Mouse (Mus musculus): ENCODE measurements around the gene Lrp2bp. TPM values are rescaled to one million over a fixed set of nuclear protein-coding genes. Genes with fewer than 3 reads are reported as not detected.

The Lrp2bp gene
- polyA plus RNA-seq, 1 experiment from 2014 or later: 0.15 TPM

DNA sequence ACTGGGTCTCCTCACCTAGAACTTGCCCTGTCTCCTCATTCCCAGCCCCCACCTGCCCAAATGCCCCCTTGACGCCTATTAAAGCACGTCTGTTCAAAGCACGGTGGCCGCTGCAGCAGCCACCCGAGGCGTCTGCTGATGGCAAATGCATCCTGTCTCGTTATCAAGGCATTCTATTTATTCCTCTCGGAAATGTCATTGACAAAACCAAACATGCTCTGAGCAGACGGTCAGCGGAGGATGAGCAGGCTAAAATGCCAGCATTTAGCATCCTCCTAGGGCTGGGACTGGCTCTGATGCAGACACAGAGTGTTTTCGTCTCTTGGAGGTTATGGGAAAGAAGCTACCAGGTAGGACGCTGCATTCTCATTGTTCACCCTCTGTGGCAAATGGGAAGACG is 41.2 kb downstream of the Lrp2bp start:
- Histone ChIP-seq H3K9ac (ENCODE audit: low read length) (no peak overlapping the region), H3K27ac (replicated peaks) (no peak overlapping the region), H3K4me1 (replicated peaks; ENCODE audit: control insufficient read depth, insufficient read depth) (no peaks in the 10 kb centered on the region), H3K9me3 (ENCODE audit: control insufficient read depth, low read length) (no peaks in the 10 kb centered on the region), H3K36me3 (ENCODE audit: control insufficient read depth, insufficient read depth, low read length) (no peaks in the 10 kb centered on the region), H3K4me2 (replicated peaks; ENCODE audit: low read depth) (no peak overlapping the region), H3K4me3 (ENCODE audit: low read depth, low read length) (no peak overlapping the region), H3K27me3 (ENCODE audit: control insufficient read depth, insufficient read depth, low read length) (no peaks in the 10 kb centered on the region)
- TF ChIP-seq EP300 (optimal IDR thresholded peaks at IDR 0.05) (no peak), CTCF (IDR thresholded peaks at IDR 0.05; ENCODE audit: low read depth) (no peak)
- WGBS: 78% methylated on average over 13 of the region's 13 CpGs
- DNase-seq (ENCODE audit: low spot score) (no peak), ATAC-seq (ENCODE audit: low FRiP score, low TSS enrichment) (no peak)

DNA sequence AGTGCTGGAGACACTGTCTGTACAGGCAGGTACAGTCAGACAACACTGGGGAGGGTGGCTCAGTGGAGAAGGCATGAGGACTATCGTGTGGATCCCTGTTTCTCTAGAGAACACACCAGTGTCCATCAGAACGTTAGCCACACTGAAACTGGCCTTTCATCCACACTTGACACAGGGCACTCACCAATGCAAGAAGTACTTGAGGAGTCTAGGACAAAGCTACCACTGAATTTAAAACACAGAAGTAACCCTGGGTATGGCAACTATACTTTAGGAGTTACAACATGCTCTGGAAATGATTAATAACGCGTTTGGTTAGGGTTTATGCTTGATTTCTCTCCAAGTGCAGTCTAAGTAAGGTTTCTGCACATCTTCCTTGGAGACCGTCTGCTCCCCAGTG is 73.7 kb downstream of the Lrp2bp start:
- H3K36me3 ChIP-seq (ENCODE audit: control insufficient read depth, insufficient read depth, low read length): no peaks in the 10 kb centered on the region
- H3K27ac ChIP-seq (replicated peaks): no peak overlapping the region
- H3K27me3 ChIP-seq (ENCODE audit: control insufficient read depth, insufficient read depth, low read length): no peaks in the 10 kb centered on the region
- no peaks in the 10 kb centered on the region for H3K4me1 ChIP-seq (replicated peaks; ENCODE audit: control insufficient read depth, insufficient read depth)
- no peak for TF ChIP-seq EP300 (optimal IDR thresholded peaks at IDR 0.05)
- TF ChIP-seq CTCF (IDR thresholded peaks at IDR 0.05; ENCODE audit: low read depth): no peak
- no peak overlapping the region for H3K4me3 ChIP-seq (ENCODE audit: low read depth, low read length)
- ATAC-seq (ENCODE audit: low FRiP score, low TSS enrichment) (no peak), DNase-seq (ENCODE audit: low spot score) (no peak)
- no peak overlapping the region for H3K9ac ChIP-seq (ENCODE audit: low read length)
- H3K9me3 ChIP-seq (ENCODE audit: control insufficient read depth, low read length): no peaks in the 10 kb centered on the region
- WGBS: 86% methylated on average over 5 of the region's 5 CpGs
- H3K4me2 ChIP-seq (replicated peaks; ENCODE audit: low read depth): no peak overlapping the region

DNA sequence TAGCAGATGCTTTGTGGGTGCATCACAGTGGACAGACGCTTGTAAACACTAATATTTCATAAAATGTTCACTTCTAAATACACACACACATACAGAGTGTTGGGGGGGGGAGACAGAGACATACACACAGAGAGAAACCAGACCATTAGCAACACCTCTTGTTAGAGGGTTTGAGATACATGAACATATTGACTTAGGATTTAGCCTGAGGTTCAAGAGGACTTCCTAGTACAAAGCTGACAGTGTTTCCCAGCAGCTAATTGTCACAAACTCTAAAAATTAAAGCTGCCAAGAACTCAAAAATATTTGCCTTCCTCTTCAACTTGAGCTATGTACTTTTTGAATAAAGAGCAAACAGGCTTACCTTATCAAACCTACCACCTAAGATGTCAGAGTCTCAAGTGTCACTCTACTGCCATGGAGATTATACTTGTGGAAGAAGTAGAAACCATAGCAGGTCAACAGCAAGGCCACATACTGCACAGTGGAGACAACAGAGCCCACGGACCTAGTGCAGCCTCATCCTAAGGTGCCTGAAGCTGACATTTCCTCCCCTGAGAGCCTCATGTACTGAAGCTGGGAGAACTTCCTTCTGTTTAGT is 74.5 kb downstream of the Lrp2bp start:
- H3K27ac ChIP-seq (replicated peaks): no peak overlapping the region
- no peaks in the 10 kb centered on the region for H3K36me3 ChIP-seq (ENCODE audit: control insufficient read depth, insufficient read depth, low read length)
- no peaks in the 10 kb centered on the region for H3K9me3 ChIP-seq (ENCODE audit: control insufficient read depth, low read length)
- ATAC-seq (ENCODE audit: low FRiP score, low TSS enrichment): no peak
- WGBS: 53% methylated on average over 2 of the region's 2 CpGs
- no peak overlapping the region for H3K9ac ChIP-seq (ENCODE audit: low read length)
- no peak overlapping the region for H3K4me3 ChIP-seq (ENCODE audit: low read depth, low read length)
- no peaks in the 10 kb centered on the region for H3K4me1 ChIP-seq (replicated peaks; ENCODE audit: control insufficient read depth, insufficient read depth)
- no peak overlapping the region for H3K4me2 ChIP-seq (replicated peaks; ENCODE audit: low read depth)
- TF ChIP-seq EP300 (optimal IDR thresholded peaks at IDR 0.05): no peak
- no peak for TF ChIP-seq CTCF (IDR thresholded peaks at IDR 0.05; ENCODE audit: low read depth)
- H3K27me3 ChIP-seq (ENCODE audit: control insufficient read depth, insufficient read depth, low read length): no peaks in the 10 kb centered on the region
- no peak for DNase-seq (ENCODE audit: low spot score)

DNA sequence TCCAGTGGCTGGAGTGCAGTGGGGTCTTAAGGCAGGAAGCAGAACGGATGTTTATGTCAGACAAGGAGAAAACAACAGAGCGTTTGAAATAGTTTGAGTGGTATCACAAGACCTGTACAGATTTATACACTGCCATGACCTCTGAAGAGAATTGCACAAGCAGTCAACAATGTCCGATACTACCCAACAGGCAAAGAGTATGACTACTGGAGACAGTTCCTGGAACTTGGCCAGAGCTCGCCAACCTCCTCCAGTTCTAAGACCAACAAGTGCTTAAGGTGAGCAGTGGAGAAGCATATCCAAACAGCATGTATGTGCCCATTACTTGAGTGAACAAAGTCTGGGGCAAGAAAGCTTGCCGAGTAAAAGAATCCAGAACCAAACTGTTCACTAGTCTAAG is 76.1 kb downstream of the Lrp2bp start:
- H3K4me1 ChIP-seq (replicated peaks; ENCODE audit: control insufficient read depth, insufficient read depth): no peaks in the 10 kb centered on the region
- ATAC-seq (ENCODE audit: low FRiP score, low TSS enrichment) (no peak), DNase-seq (ENCODE audit: low spot score) (no peak)
- no peaks in the 10 kb centered on the region for H3K27me3 ChIP-seq (ENCODE audit: control insufficient read depth, insufficient read depth, low read length)
- H3K9ac ChIP-seq (ENCODE audit: low read length): no peak overlapping the region
- H3K4me2 ChIP-seq (replicated peaks; ENCODE audit: low read depth): no peak overlapping the region
- no peaks in the 10 kb centered on the region for H3K36me3 ChIP-seq (ENCODE audit: control insufficient read depth, insufficient read depth, low read length)
- no peak overlapping the region for H3K27ac ChIP-seq (replicated peaks)
- WGBS: 88% methylated on average over 5 of the region's 5 CpGs
- TF ChIP-seq EP300 (optimal IDR thresholded peaks at IDR 0.05): no peak
- no peak for TF ChIP-seq CTCF (IDR thresholded peaks at IDR 0.05; ENCODE audit: low read depth)
- no peak overlapping the region for H3K4me3 ChIP-seq (ENCODE audit: low read depth, low read length)
- no peaks in the 10 kb centered on the region for H3K9me3 ChIP-seq (ENCODE audit: control insufficient read depth, low read length)

DNA sequence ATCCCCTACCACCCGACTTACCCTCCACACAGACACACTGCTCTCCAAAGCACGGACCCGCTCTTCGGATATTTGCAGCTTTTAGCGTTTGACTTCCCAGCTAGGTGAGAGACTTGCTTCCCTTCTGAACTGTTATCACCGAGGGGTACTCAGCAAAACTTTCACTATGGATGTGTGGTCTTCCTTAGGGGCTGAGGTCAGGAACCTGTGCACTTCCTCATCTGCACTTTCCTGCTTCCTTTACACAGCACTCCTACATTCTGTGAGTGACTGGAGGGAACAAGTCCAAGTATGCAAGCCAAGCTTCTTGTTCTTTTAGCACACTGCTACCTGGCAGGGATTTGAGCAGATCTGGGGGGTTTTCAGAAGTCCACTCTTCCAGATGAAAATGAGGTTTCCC is 79.8 kb downstream of the Lrp2bp start:
- TF ChIP-seq EP300 (optimal IDR thresholded peaks at IDR 0.05): no peak
- no peak for TF ChIP-seq CTCF (IDR thresholded peaks at IDR 0.05; ENCODE audit: low read depth)
- Histone ChIP-seq H3K27ac (replicated peaks) (no peak overlapping the region), H3K27me3 (ENCODE audit: control insufficient read depth, insufficient read depth, low read length) (no peaks in the 10 kb centered on the region), H3K9me3 (ENCODE audit: control insufficient read depth, low read length) (no peaks in the 10 kb centered on the region), H3K4me2 (replicated peaks; ENCODE audit: low read depth) (no peak overlapping the region), H3K36me3 (ENCODE audit: control insufficient read depth, insufficient read depth, low read length) (no peaks in the 10 kb centered on the region), H3K4me1 (replicated peaks; ENCODE audit: control insufficient read depth, insufficient read depth) (no peaks in the 10 kb centered on the region), H3K4me3 (ENCODE audit: low read depth, low read length) (no peak overlapping the region), H3K9ac (ENCODE audit: low read length) (no peak overlapping the region)
- 69% methylated on average over 6 of the region's 6 CpGs for WGBS
- DNase-seq (ENCODE audit: low spot score) (no peak), ATAC-seq (ENCODE audit: low FRiP score, low TSS enrichment) (no peak)

Other genes with a start within 250 kb of the Lrp2bp start
- 253 and 256 TPM in 2 replicates for gene Pdlim3, start 113.8 kb upstream of the Lrp2bp start, polyA plus RNA-seq (2015; fragmentation: Nextera tagmentation; extraction: Ambion mirVana)
- 0.11 TPM in 1 of 2 replicates, not detected in the other for gene Ccdc110, start 64.7 kb upstream of the Lrp2bp start, polyA plus RNA-seq (2015; fragmentation: Nextera tagmentation; extraction: Ambion mirVana)
- gene 1700029J07Rik, start 24.1 kb upstream of the Lrp2bp start, polyA plus RNA-seq (2015; fragmentation: Nextera tagmentation; extraction: Ambion mirVana): 1.2 and 1.7 TPM in 2 replicates
- gene Ufsp2, start 23.8 kb upstream of the Lrp2bp start, polyA plus RNA-seq (2015; fragmentation: Nextera tagmentation; extraction: Ambion mirVana): 68.8 and 73.8 TPM in 2 replicates
- 16.0 and 17.7 TPM in 2 replicates for gene Ankrd37, start 6.4 kb downstream of the Lrp2bp start, polyA plus RNA-seq (2015; fragmentation: Nextera tagmentation; extraction: Ambion mirVana)
- 12.2 and 16.9 TPM in 2 replicates for gene Cfap97, start 152.5 kb downstream of the Lrp2bp start, polyA plus RNA-seq (2015; fragmentation: Nextera tagmentation; extraction: Ambion mirVana)
- gene Snx25, start 152.9 kb downstream of the Lrp2bp start, polyA plus RNA-seq (2015; fragmentation: Nextera tagmentation; extraction: Ambion mirVana): 3.1 and 4.3 TPM in 2 replicates
- 315 and 344 TPM in 2 replicates for gene Slc25a4, start 212.0 kb downstream of the Lrp2bp start, polyA plus RNA-seq (2015; fragmentation: Nextera tagmentation; extraction: Ambion mirVana)